Mouse (Mus musculus): ENCODE data around the gene Nop10. TPM values are rescaled to one million over a fixed set of nuclear protein-coding genes. Genes with fewer than 3 reads are reported as not detected.

The Nop10 gene
- polyA plus RNA-seq, 1 experiment = 145 TPM

Other genes with a start within 250 kb of the Nop10 start
- not detected in 2 replicates for gene Olfr1310, start 249.2 kb upstream of the Nop10 start, polyA plus RNA-seq (2012; rRNA removed)
- gene Olfr1311, start 237.5 kb upstream of the Nop10 start, polyA plus RNA-seq (2012; rRNA removed) = not detected in 2 replicates
- gene Olfr1312, start 211.7 kb upstream of the Nop10 start, polyA plus RNA-seq (2012; rRNA removed) = not detected in 2 replicates
- not detected in 2 replicates for gene Olfr1313, start 184.1 kb upstream of the Nop10 start, polyA plus RNA-seq (2012; rRNA removed)
- 0.08 TPM in 1 of 2 replicates, not detected in the other for gene Olfr1314, start 165.1 kb upstream of the Nop10 start, polyA plus RNA-seq (2012; rRNA removed)
- gene Olfr1315-ps1, start 146.5 kb upstream of the Nop10 start, polyA plus RNA-seq (2012; rRNA removed) = not detected in 2 replicates
- not detected in 2 replicates for gene Olfr1316, start 126.9 kb upstream of the Nop10 start, polyA plus RNA-seq (2012; rRNA removed)
- gene Olfr1317, start 121.6 kb upstream of the Nop10 start, polyA plus RNA-seq (2012; rRNA removed) = not detected in 2 replicates
- not detected in 2 replicates for gene Olfr1318, start 107.7 kb upstream of the Nop10 start, polyA plus RNA-seq (2012; rRNA removed)
- 49.2 and 51.3 TPM in 2 replicates for gene Lpcat4, start 22.5 kb upstream of the Nop10 start, polyA plus RNA-seq (2012; rRNA removed)
- not detected in 2 replicates for gene Nutm1, start 2.6 kb upstream of the Nop10 start, polyA plus RNA-seq (2012; rRNA removed)
- 80.4 and 84.2 TPM in 2 replicates for gene Slc12a6, start 3.9 kb downstream of the Nop10 start, polyA plus RNA-seq (2012; rRNA removed)
- 0.03 and 0.06 TPM in 2 replicates for gene Gm21985, start 4.4 kb downstream of the Nop10 start, polyA plus RNA-seq (2012; rRNA removed)
- 89.9 and 92.4 TPM in 2 replicates for gene Emc4, start 106.1 kb downstream of the Nop10 start, polyA plus RNA-seq (2012; rRNA removed)
- 10.6 and 12.8 TPM in 2 replicates for gene Katnbl1, start 117.3 kb downstream of the Nop10 start, polyA plus RNA-seq (2012; rRNA removed)
- gene Emc7, start 193.1 kb downstream of the Nop10 start, polyA plus RNA-seq (2012; rRNA removed) = 17.7 and 18.9 TPM in 2 replicates
- not detected in 2 replicates for gene Chrm5, start 218.8 kb downstream of the Nop10 start, polyA plus RNA-seq (2012; rRNA removed)
- 12.9 and 14.9 TPM in 2 replicates for gene Aven, start 231.0 kb downstream of the Nop10 start, polyA plus RNA-seq (2012; rRNA removed)

Data from urinary bladder, adult 2 months (tissue).